Mouse (Mus musculus): ENCODE measurements around the gene Rps27rt. TPM values are rescaled to one million over a fixed set of nuclear protein-coding genes. Genes with fewer than 3 reads are reported as not detected.
"Not testable (repeated sequence)": the region's sequence is repeated elsewhere in the genome, so short reads cannot be mapped to it uniquely, and the experiment has no call there.

The Rps27rt gene
- total RNA-seq, 2 experiments from 2014 or later = 15.8 to 36.9 TPM

DNA sequence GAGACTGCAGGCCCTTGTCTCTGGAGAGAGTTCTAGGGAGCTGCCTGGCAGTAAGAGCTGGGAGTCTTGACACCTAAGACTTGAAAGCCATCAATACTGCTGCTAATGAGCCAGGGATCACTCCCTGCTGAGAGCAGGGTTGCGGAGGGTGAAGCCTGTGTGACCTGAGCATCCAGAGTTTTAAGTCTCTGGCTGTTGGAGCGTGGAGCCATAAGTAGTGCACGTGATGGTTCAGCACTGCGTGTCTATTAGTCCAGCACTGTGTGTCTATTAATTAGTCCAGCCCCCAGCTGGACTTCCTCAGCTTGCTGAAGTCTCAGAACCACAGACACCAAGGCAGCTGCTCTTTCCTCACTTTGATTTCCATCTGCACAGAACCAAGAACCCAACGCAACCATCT is 3.8 kb upstream of the Rps27rt start:
- no peak for DNase-seq
- intact Hi-C loops (cut with DNase I) = no loop called here

DNA sequence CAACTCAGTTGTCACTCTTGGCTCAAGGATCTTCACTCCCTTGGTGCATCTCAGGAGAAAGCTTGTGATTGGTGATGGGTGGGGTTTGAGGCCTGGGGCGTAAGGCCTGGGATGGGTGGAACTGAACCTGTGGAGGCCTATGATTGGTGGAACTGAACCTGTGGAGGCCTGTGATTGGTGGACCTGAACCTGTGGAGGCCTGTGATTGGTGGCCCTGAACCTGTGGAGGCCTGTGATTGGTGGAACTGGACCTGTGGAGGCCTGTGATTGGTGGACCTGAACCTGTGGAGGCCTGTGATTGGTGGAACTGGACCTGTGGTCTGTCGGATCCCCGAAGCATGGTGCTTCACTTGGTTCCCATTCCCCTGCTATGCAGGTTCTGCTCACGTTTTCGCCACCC is 3.2 kb upstream of the Rps27rt start:
- no peak for DNase-seq
- intact Hi-C loops (cut with DNase I) = no loop called here

DNA sequence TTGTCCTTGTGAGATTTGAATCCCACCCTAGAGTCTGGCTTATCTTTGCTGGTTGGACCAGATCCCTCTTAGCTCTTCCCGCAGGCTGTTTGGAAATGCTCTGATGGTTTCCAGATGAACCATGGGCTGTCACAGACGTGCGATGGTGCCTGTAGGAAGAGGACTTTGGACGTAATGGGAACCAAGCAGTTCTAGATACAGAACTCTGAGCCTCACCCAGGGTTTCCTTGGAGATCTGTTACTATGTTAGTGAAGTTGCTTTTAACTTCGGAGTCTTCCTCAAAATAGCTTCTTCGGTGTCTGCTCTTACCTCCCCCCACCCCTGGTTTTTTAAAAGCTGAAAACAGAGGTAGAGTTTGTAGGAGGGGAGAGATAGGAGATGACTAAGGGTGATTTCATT is 2.6 kb downstream of the Rps27rt start:
- intact Hi-C loops (cut with DNase I) = loop anchor here (5.0 kb wide), 1 partner anchor 48 kb away; the partner anchor contains the start of gene Gpd1l
- no peak for DNase-seq

DNA sequence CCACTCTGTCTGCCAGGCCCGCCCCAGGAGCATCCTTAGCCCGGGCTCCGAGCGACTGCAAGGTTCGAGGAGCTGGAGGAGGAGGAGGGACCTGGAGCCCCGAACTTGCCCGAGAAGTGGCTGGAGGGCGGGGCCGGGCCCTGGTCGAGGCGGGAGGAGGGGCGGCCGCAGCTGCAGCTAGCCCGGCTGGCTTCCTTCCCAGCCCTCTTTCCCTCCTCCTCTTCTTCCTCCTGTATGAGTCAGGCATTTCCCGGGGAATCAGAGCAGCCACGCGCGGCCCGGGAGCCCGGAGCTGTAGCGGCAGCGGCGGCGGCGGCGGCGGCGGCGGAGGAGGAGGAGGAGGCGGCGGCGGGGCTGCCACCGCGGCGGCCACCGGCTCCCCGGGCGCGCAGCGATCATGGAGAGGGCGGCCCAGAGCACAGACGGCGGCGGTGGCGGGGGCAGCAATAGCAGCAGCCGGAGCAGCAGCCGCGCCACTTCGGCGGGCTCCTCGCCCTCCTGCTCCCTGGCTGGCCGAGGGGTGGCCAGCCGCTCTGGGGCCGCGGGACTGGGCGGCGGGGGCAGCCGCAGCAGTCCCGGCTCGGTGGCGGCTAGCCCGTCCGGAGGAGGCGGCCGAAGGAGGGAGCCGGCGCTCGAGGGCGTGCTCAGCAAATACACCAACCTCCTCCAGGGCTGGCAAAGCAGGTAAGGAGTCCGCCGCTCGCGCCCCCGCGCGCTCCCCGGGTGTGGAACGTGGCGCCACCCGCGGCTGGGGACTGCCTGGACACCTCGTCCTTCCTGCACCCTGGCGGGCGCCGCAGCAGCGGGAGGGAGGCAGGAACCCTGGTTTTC is 4.0 kb downstream of the Rps27rt start, which contains the start of gene Osbpl10:
TSS of gene Osbpl10 (plus strand) at position 289 of the 831 bp plus-strand sequence.
- intact Hi-C loops (cut with DNase I) = loop anchor here (5.0 kb wide), 1 partner anchor 46 kb away; the partner anchor contains the start of gene Gpd1l
- peak; percentile 88 for DNase-seq

DNA sequence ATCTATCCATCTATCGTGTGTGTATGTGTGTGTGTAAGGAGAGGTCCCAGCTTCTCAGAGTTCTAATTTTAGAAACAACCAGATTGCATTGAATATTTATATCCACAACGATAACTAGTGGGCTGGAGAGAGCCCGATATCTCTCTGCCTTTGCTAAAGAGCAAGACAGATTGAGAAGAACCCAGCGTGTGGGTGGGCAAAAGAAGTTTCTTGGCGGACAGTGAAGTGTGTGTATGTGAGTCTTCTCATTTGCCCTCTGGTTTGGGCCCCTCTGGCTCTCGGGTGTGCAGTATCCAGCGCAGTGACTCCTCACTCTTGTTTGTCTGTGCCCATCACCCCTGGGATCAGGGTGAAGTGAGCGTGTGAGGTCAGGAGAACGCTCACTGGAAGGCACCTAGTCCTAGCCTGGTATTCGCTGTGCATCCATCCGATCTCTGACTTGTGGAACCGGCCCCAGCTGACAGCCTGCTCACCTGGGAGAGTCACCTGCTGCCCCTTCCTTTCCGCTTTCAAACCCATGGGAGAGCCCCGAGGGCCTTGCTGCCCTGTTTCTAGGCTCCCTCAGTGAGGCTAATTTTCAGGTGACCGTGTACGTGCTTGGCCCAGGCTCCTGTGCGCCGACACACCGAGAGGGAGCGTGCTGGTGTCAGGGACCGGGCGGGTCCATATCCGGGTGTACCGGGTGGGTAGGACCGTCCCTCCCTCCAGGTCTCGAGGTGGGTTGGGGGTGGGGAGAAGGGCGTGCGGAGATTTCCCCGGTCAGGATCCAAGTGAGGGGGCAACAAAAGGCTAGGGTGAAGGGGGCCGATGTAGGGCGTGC is 4.9 kb downstream of the Rps27rt start:
- no peak for DNase-seq
- intact Hi-C loops (cut with DNase I) = loop anchor here (5.0 kb wide), 1 partner anchor 45 kb away; the partner anchor contains the start of gene Gpd1l

DNA sequence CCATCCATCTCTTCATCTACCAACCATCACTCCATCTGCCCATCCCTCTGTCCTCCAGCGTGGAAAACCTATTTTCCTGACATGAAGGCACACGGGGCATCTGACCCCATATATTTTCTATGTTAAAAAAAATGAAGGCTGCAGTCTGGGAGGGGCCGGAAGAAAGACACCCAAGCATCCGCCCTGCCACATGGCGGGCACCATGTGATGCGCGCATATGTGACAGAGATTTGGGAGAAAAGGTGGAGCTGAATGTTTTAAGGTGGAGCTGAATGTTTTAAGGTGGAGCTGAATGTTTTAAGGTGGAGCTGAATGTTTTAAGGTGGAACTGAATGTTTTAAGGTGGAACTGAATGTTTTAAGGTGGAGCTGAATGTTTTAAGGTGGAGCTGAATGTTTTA is 16.3 kb downstream of the Rps27rt start:
- intact Hi-C loops (cut with DNase I); DNase-seq: not testable (repeated sequence)

DNA sequence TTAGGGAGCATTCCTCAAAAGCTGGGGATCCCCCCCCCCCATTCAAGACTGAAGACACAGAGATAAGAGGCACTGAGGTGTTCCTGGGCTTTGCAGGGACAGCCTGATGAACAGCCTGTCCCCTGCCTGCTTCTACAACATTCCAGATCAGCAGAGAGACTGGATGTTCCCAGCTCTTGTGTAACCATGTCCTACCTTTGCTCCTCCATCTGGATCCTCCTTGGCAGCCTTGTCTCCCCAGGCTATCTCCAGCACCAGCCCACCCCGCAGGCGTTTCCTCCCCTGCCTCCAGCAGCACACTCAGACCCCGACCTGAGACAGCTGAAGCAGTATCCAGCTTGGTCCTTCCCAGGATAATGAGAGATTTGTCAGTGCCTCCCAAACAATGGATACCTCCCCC is 18.4 kb downstream of the Rps27rt start:
- DNase-seq = no peak
- intact Hi-C loops (cut with DNase I) = no loop called here

DNA sequence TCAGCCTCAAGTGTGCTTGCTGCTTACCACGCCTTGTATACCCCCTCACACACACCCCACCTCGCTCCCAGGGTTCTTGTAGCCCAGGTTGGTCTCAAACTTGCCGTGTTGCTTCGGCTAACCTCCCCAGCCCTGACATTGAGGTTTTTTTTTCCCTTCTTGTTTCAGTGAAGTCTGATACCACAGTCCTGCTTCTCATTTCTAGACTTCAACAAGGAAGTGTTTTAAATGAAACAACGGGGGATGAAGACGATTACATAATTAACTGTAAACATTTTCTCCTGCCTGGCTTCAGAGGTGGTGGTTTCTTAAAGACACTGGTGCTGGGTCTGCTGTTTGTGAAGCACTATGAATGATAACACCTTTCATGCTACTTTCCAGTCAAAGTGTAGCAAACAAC is 21.7 kb downstream of the Rps27rt start:
- intact Hi-C loops (cut with DNase I) = no loop called here

DNA sequence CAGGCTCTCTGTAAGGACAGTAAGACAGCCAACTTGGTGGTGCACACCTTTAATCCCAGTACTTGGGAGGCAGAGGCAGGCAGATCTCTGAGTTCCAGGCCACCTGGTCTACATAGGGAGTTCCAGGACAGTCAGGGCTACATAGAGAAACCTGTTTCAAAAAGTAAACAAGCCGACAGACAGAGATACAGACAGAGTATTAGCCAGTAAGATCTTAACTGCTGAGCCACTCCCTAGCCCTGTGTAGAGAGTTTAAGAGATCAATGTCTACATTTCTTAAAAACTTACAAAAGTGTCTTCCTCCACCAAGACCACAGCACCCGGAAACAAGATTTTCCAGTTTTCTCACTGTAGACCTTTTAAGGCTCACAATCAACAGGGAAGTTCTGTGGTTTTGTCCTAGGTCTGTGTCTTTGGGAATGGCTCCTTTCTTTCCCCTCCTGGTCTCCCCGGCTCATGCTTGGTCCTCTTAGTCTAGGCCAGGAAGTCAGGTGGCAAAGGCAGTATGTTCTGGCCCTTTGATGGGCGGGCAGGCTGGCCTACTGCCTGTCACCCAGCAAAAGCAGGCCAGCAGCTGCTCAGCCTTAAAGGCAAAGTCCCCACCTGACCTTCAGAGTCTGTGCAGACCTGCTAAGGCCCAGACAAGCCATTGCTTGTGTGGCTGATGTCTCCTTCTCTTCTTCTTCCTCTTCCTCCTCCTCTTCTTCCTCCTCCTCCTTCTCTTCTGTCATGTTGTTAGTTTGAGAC is 22.3 kb downstream of the Rps27rt start:
- intact Hi-C loops (cut with DNase I) = no loop called here
- DNase-seq = no peak

More for the DNA sequence above, 21.7 kb downstream of the Rps27rt start:
- no peak for DNase-seq

DNA sequence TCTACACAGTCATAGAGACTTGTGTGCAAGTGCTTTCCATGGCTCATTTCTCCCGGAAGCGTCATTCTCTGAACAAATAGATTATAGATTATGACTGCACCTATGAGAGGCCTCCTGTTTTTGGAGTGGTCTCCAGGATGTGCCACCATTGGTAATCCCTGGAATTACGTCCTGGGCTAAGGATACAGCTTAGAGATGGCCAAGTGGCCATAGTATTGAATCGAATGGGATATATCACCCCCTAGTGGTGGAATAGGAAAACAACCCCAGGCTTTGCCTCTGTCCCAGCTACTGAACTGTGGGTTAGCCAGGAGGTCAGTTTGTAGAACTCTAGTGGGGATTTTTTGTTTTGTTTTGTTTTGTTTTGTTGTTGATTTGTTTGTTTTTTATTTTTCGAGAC is 25.6 kb downstream of the Rps27rt start:
- DNase-seq = peak; percentile 8
- intact Hi-C loops (cut with DNase I) = no loop called here

DNA sequence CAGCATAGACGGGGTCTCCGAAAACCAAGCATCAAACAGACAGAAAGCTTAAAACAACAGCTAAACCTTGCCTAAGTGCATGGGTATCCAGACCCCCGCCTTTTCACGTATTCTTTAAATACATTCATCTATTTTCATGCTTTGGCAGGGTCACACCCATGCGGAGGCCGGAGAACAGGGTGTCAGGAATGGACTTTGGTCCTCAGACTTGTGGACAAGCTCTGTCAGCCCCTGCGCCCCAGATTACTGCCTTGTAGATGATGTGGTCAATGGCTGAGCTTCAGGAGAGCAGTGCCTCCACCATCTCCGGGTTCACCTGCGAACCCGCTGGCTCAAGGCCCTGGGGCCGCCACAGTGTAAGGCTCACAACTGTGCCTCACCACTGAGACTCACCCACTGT is 27.2 kb downstream of the Rps27rt start:
- intact Hi-C loops (cut with DNase I) = no loop called here
- DNase-seq = no peak

DNA sequence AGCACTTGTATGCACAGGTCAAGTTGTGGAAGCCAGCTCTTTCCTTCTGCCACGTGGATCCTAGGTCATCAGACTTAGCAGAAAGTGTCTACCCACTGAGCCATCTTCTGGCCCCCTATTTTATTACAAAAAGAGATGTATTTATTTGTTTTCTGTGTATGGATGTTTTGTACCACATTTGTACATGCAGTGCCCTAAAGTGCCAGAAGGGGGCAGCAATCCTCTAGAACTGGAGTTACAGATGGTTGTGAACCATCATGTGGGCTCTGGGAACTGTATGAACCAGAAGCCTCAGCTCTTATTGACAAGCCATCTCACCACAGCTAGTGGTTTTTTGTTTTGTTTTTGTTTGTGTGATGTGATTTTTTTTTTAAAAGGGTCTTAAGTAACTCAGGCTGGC is 29.7 kb downstream of the Rps27rt start:
- DNase-seq = no peak
- intact Hi-C loops (cut with DNase I) = no loop called here

DNA sequence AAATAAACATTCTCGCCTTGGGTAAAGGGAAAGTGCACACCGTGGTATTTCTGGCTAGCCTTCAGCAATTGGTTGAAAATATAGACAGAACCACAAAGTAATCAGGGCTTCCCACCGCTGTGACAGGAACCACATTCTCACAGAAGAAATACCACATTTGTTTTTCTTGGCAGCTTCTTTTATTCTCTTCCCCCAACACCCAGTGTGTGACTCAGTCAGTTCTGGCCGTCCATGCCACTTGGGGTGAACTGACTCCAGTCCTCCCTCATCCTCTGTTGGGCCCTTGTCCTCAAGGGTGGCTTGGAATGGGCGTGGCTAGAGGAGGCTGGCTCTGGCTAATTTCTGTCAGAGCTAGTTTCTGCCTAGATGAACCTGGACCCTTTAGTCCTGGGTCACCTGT is 34.1 kb downstream of the Rps27rt start:
- no peak for DNase-seq
- intact Hi-C loops (cut with DNase I) = no loop called here

DNA sequence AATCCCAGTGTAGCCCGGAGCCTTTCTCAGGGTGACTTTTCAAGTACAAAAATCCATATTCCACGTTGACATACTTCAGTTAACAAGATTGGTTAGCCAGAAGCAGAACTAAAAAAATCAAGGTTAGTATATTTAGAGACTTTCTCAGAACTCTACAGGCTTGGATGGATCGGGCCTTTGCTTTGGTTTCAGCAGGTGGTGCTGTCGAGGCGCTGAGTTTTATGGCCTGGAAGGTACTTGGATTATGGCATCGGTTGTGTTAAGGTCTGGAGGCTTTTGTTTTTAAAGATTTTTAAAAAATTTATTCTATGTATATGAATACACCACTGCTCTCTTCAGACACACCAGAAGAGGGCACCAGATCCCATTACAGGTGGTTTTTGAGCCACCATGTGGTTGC is 37.0 kb downstream of the Rps27rt start:
- intact Hi-C loops (cut with DNase I) = no loop called here
- DNase-seq = no peak

DNA sequence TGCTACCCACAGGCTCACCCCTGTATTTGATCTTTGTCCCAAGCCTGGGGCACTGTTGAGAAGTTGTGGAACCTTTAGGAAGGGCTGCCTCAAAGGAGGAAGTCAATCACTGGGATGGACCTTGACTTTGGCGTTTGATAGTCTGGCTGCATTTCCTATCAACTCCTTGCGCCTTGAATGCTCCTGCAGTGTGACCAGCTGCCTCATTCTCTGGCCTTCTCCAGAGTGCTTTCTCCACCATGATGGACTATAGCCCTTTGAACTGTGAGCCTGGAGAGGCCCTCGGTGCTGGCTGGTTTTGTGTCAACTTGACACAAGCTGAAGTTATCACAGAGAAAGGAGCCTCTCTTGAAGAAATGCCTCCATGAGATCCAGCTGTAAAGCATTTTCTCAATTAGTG is 37.9 kb downstream of the Rps27rt start:
- intact Hi-C loops (cut with DNase I) = no loop called here
- no peak for DNase-seq

DNA sequence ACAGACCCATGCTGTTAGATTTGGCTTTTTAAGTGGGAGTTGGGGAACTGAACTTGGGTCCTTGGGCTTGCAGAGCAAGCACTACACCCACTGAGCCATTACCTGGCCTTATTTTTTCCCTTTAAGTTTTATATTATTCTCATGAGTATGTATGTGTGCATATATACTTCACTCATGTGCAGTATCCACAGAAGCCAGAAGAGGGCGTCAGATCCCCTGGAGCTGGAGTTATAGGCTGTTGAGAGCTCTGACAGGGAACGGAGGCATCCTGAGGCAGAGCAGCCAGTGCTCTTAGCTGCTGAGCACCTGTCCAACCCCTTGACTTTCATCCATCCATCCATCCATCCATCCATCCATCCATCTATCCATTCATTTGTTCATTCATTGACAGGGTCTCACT is 45.9 kb downstream of the Rps27rt start:
- intact Hi-C loops (cut with DNase I) = no loop called here
- DNase-seq = no peak

DNA sequence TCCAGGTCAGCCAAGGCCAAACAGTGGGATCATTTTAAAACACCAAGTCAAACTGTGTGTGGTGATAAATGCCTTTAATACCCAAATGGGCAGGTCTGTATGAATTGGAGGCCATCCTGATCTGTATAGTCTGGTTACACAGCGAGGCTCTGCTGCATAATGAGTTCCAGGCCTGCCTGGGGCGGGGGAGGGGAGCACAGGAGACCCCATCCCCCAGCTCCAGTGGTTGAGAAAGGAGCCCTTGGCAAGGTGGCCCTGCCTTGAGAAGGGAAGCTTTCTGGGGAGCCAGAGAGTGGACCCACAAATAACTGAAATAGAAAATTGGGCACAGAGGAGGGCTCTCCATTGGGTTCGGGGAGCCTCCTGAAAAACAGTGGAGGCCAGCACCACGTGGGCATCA is 47.2 kb downstream of the Rps27rt start:
- intact Hi-C loops (cut with DNase I) = no loop called here
- no peak for DNase-seq

DNA sequence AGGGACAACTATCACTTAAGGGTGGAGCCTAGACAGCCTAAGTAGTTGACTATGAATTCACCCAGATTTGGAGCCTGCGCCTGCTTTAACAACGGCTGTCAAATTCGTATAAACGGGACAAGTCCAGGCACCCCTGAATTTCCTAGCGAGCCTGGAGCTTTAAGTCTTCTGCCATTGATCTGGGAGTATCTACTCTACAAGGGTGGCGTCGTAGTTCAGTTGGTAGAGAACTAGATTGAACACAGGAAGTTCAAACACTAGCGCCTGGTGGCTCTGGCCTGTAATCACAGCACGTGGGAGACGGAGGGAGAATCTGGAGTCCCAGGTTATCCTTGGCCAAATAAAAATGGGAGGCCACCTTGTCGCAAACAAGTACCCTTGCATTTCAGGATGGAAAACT is 48.3 kb downstream of the Rps27rt start:
- intact Hi-C loops (cut with DNase I) = loop anchor here (5.0 kb wide), 1 partner anchor 43 kb away; the partner anchor contains the start of gene Osbpl10
- no peak for DNase-seq

DNA sequence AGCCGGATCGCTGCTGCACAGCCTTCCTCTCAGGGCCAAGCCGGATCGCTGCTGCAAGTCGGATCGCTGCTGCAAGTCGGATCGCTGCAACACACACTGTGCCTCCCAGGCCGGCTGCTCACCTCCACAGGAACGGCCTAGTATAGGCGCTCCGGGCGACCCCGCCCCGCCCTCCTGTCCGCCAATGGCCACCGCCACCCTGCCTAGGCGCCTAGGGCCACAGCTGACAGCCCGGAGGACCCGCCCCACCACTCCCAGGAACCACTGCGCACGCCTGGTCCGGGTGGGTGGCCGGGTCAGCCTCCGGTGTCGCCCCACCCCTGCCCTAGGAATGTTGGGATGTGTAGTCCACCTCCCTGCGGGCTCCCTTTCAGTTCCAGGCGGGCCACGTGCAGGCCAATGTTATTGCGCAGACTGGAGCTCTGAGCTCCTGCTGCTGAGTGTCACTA is 48.8 kb downstream of the Rps27rt start, which contains the start of gene Gpd1l:
TSS of gene Gpd1l (minus strand) at position 265 of the 449 bp plus-strand sequence.
- intact Hi-C loops (cut with DNase I) = loop anchor here (5.0 kb wide), 1 partner anchor 44 kb away; the partner anchor contains the start of gene Osbpl10
- peak; percentile 96 for DNase-seq

DNA sequence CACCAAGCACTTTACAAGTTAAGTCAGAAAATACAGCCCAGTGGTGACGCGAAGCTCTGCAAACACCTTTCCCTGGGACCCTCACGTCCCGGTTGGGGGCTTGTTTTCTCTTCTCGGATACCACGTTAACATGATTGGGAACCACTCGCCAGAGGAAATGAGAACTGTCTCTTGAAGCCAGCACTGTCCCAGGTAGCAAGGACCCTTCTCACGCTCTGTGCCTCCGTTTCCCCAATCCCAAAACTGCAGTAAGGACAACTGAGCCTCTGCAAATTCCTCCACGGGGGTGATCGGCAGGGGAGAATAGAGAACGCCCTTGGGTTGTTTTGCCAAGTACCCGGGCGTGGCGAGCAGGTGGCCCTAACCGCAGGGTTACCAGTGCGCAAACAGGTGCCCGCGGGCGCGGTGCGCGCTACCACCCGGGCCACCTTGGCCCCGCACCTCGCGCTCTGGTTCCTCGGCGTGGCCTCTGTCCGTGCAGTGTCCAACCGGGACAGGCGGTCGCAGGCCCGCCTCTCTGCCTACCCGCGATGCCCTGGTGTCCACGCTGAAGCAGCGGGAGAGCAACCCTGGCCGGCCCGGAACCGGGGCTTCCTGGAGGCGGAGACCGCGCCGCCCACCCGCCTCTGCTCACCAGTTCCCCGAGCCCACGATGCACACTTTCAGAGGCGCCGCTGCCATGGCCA is 49.4 kb downstream of the Rps27rt start:
- no peak for DNase-seq
- intact Hi-C loops (cut with DNase I) = loop anchor here (5.0 kb wide), 1 partner anchor 44 kb away; the partner anchor contains the start of gene Osbpl10
